Mouse (Mus musculus) C2C12 (cell line): ENCODE results near the gene Eno2.

ENCODE experiments used
- CEBPB ChIP-seq: IDR thresholded peaks from one replicate; pipeline ENCODE4 v1.6.1; 2011; ENCODE audit warnings: low read depth, mild to moderate bottlenecking, control low read depth, moderate library complexity
- CTCF ChIP-seq: IDR thresholded peaks from one replicate; pipeline ENCODE4 v1.5.1; 2011; ENCODE audit not compliant: control insufficient read depth, insufficient read depth, insufficient read length
- MYOD1 ChIP-seq: IDR thresholded peaks from one replicate; pipeline ENCODE4 v1.6.1; 2011; ENCODE audit warnings: low read depth; ENCODE audit not compliant: control insufficient read depth, insufficient read length
- MYOG ChIP-seq: IDR thresholded peaks from one replicate; pipeline ENCODE4 v1.6.1; 2011; ENCODE audit not compliant: control insufficient read depth, insufficient read length; ENCODE audit errors: extremely low read depth

DNA sequence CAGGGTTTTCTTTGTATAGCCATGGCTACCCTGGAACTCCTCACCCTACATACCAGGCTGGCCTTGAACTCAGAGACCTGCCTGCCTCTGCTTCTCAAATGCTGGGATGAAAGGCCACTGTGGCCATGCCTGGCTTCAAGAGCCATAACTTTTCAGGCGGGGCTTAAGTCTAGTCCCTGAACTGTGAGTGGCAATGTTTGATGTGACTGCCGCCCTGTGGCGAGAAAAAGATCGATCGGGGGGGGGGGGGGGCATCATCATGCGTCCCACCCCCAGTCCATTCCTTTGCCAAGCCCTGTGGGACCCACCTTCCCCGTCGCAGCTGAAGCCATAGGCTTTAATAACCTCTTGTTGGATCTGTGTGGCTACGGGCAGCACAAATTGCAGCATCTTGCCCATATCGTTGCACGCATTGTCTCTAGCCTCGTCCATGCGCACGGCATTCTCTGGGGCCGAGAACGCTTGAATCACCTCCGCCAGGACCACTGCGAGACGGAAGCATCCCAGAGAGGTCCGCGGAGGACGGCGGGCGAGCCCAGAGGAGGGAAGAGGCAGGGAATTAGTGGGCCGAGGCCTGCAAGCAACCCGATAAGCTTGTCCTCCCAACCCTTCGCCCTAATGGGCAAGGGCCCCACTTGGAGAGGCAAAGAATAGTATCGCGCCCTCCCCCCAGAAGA, 29.1 kb downstream of the Eno2 start:
- TF ChIP-seq CTCF (peak; percentile 45), MYOG (no peak), MYOD1 (no peak), CEBPB (no peak)
